Mouse (Mus musculus): ENCODE data around the gene Myo19.

DNA sequence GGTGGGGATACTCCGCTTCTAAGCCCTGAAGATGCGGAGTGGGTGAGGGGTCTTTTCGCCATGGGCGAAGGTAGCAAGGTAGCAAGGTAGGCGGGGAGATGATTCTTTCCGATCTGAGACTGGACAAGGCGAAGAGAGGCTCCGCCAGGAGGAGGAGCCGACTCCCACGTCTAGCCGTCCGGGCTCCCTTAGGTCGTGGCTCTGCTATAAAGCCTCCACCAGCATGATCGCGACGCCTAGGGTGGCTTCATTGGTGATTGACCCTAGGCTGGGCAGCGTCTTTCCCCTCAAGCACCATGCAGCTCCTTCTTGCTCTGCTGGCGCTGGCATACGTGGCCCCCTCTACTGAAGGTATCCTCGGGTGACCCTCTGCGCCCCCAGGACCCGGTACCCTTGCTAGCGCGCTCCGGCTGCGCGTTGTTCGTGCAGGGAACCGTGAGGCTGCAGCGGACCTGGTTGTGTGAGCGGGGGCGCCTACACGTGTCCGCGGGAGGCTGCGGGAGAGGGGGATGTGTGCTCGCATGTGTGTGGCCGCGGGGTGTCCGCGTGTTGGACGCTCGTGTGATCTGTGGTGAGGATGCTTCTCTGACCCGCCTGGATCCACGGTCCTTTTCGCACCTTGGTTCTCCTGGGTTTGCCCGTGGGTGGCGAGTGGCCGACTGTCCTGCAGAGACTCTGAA, 77.8 kb downstream of the Myo19 start, which contains the start of gene Car4:
- TF ChIP-seq CTCF (IDR thresholded peaks at IDR 0.05; ENCODE audit: borderline replicate concordance, insufficient read depth, low read length) (no peak), POLR2A (IDR thresholded peaks at IDR 0.05; ENCODE audit: low read depth, low read length) (no peak)
